Mouse (Mus musculus) lung, postnatal 10 days (tissue): ENCODE data around the gene Zfp414.
"Not testable (repeated sequence)": the region's sequence is repeated elsewhere in the genome, so short reads cannot be mapped to it uniquely, and the experiment has no call there.

ENCODE experiments used
- DNase-seq: peaks from one replicate; pipeline ENCODE4 v3.0.0; 2021

The Zfp414 gene

DNA sequence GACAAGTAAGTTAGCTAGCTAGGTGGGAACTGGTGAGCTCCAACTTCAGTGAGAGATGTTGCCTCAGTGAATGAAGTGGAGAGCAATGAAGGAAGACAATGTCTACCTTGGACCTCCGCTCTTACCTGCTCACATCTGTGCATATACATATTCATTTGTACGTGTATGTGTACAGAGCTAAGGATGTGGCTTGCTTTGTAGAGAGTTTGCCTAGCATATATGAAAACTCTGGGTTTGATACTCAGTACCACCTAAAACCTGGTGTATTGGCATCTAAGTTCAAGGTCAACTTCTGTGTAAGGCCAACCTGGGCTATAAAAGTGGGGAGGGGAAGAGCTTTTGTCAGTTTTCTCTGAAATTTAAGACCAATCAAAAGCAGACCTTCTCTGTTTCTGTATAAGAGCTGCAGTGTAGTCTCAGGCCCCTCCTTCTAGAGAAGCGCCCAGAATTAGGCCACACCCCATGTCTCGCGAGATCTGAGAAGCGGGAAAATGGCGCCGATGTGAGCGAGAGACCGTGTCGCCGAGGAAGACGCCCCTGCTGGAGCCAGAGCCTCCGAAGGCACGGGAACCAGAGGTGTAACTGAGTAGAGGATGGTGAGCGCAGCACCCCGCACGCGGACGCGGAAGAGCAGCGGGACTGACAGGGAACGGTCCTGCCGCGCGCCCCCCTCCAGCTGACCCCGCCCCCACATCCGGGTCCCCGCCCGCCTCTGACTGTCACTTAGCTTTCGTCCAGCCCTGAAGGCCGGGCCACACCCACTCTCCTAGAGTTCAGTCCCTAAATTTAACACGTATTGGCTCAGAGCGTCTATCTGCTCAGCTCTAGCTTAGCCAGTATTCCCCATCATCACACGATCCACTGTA, at the start of gene Zfp414:
Gene Zfp414, plus strand, starts transcription at position 470 of the 866 bp plus-strand sequence.
- peak; percentile 97 for DNase-seq

GRCm38 (mm10) chr17:33584061-33584460, 44.8 kb upstream of the Zfp414 start:
- DNase-seq = no peak

DNA sequence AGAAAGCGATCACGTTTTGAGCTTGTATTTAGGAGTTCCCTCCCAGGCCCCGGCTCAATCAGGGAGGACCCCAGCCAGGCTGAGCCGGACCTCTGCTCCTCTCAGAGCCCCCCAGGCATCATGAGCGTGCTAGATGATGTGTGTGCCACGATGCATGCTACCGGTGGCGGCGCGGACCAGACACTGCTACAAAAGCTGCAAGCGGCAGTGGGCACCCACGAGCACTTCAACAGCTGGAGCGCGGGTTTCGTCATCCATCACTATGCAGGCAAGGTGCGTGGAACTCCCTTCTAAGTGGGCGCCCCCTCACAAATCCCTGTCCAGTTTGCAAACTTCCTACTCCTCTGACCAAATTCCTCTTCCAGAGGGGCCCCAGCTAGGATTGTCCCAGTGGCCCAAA, 42.9 kb upstream of the Zfp414 start:
- no peak for DNase-seq

- DNase-seq = no peak
Observed at GRCm38 (mm10) chr17:33597271-33597670, 31.6 kb upstream of the Zfp414 start.

DNA sequence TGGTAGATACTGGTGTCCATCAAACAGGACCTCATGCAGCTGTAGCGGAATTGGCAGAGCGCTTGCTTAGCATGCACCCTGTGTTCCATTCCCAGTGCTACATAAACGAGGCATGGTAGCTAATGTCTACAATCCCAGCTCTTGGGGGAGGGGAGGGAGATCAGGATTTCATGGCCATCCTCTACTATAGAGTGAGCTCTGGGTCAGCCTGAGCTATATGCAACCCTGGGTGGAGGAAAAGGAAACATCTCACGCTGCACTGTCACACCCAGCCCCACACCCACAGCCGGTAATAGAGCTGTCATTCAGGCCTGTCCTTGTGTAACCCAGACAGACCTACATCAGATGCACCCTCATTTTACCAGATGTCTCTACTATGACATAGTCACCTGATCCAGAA, 30.4 kb upstream of the Zfp414 start:
- DNase-seq = no peak

DNA sequence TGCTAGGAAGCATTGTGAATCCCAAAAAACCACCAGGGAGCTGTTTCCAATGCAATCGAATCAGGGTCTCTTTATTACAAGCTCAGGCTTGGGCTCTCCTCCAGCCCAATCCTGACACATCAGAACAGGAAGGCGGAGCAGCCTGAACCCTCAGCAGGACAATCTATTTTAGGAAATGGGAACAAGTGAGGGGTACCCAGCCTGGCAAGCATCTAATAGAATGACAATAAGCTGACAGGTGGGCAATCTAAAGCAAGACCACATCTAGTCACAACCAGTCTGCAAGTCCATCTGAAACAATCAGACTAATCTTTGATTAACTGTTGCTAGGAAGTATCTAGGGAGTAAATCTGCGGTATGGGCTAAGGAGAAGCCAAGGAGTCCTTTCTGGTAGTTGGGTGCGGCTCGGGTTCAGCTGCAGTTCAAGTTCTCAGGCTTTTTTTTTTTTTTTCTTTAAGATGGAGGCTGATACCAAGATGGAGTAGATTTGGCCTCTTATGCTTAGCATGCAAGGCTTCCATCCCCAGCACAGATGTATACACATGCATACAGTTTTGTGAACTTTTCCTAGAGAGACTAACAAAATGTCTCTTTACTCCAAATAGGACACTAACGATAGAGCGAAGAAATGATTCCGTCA, 28.9 kb upstream of the Zfp414 start:
- DNase-seq = no peak

- DNase-seq = no peak
Observed at GRCm38 (mm10) chr17:33600831-33601230, 28.1 kb upstream of the Zfp414 start.

- DNase-seq = no peak
Observed at GRCm38 (mm10) chr17:33601947-33602346, 26.9 kb upstream of the Zfp414 start.

GRCm38 (mm10) chr17:33607273-33607672, 21.6 kb upstream of the Zfp414 start:
- DNase-seq = no peak

DNA sequence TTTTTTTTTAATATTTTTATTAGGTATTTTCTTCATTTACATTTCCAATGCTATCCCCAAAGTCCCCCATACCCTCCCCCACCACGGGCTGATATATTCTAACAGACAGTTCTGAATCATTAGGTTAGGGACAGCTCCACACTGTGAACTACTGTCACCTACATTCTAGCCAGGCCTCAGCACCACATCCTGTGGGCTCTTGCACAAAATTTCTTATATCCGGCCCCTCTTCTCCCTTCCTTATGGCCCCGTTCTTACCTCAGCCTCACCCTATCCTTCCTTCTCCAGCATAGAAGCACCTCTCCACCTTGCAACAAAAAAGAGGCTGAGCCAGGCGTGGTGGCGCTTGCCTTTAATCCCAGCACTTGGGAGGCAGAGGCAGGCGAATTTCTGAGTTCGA, 18.3 kb upstream of the Zfp414 start:
- DNase-seq = no peak

DNA sequence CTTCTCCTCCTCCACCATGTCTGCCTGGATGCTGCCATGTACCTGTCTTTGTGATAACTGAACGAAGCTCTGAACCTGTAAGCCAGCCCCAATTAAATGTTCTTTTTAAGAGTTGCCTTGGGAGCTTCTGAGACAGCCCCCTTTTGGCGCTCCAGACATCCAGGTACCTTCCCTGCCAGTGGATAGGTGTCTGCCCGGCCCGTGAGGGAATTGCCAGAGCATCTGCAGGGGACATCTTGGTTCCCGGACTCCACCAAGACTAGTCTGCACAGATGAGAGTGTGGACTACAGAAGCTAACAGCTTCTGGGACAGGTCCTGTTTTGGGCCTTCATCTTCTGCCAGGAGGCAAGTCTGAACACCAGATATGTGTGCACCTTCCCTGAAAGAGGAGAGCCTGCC, 15.2 kb upstream of the Zfp414 start:
- DNase-seq = not testable (repeated sequence)

DNA sequence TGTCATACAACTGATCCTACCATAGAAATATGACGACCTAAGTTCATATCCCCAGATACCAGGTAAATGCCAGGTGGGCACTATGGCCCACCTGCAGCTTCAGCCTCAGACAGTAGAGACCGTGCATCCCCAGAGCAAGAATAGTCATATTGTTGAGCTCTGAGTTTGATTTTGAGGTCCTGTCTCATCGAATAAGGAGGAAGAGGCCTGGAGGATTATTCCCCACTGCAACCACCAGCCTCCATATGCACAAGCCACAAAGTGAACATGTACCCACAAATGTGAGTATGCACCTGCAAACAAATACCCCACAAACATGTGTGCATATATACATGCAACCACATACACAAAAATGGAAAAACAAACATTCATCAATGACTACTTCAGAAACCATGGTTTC, 1.6 kb upstream of the Zfp414 start:
- no peak for DNase-seq

GRCm38 (mm10) chr17:33629487-33630125, 716 bp downstream of the Zfp414 start:
- no peak for DNase-seq

DNA sequence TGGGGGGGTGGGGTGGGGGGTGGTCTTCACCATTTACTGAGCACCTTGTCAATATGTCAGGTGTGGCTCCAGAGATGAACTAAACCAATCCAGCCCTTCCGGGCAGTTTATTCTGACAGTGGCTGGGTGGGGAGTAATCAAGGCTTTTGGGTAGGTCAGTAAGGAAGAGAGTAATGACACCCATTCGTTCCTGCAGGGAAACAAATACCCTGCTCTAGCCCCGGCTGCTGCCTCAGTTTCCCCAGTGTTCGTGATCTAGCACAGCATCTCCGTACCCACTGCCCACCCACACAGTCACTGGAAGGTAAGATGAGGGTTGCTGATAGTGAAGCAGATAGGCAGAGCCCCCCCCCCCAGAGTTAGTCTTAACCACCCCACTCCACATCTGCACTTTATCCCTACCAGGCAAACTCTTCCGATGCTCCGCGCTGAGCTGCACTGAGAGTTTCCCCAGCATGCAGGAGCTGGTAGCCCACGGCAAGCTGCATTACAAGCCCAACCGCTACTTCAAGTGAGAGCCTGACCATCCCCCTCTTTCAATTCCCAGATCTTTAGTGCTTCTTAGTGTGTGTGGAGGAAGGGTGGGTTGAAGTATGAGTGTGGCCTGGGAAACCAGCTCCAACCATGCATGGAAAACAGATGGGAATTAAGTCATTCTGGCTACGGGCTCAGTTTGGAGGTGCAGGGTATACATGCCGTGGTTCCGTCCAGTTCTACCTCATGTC, 1.4 kb downstream of the Zfp414 start:
- DNase-seq = no peak

DNA sequence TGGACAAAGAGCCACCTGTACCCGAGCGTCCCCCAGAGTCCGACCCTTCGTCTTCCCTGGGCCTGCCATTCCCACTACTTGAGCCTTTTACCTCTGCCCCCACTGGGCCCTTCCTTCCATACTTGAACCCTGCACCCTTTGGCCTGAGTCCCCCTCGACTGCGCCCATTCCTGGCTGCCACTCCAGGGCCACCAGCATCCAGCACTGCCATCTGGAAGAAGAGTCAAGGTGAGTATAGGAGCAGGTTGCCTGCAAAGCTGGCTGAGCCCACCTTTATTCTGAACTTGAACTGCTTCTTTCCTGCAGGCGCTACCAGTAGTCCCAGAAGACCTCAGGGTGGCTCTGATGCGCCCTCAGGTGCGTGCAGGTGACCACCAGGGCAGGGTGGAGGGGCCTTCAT, 2.3 kb downstream of the Zfp414 start:
- DNase-seq = no peak

DNA sequence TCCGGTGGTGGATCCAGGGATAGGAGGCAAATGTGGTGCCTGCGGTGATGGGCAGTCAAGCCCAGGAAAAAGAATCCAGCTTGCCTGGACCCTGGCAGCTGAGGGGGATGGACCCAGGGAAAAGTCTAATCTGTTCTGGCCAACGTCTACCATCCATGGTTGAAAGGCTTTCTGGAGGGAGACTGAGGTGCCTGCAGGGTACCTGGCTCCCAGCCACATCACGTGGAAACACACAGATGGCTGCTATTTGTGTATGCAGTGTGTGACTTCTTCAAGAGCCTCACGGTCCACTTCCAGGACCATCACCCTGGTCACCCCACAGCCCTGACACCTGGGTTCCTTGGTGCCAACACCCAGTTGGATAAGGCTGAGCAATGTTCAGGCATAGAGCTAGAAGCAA, 2.9 kb downstream of the Zfp414 start:
- DNase-seq = no peak

DNA sequence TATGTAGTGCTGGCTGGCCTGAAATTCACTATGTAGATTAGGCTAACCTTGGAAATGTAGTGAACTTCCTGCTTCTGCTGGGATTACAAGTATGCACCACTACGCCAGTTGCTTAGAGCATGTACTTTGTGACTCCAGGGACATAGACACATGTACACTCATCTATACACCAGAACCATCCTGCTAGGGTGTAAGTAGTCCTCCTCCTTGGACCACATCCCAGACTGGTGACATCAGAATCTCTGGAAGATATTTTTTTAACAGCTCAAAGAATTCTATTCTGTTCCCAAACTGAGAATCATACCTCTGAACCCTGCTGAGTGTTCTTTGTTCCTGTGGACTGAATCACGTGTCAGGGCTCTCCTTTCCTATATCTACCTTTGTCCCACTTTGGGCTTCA, 8.1 kb downstream of the Zfp414 start:
- DNase-seq = peak; percentile 46

DNA sequence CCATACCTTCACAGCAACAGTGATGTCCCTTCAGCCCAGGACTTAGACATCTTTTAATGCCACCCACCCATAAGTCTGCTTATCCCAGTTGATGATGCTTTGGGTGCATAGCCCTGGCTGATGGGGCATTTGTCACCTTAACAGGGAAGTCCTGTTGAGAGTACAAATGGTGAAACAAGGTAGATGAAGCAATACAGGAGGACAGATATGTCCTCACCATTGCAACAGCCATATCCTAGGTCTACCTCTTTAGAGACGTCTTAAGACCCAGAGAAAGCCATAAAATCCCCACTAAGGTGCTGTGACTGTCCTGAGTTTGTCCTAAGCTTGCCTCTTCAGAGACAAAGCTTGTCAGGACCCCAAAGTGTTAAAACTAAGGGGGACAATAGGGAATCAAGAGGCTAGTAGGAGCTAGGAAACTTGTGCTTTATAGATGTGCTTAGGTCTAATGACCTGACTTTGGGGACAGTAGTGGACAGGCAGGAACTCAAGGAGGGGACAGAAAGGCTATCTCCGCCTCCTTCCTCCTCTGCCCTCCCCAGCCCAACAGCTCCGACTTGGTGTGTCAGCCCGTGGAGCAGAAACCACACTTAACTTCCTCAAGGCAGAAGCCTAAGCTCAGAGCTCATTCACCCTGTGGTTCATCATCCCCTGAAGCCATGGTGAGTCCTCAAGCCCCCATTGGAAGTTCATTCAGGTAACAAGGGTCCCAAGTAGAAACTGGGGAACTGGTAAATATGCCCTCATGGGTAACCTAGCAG, 8.8 kb downstream of the Zfp414 start, which contains the start of gene Pram1:
Gene Pram1, plus strand, starts transcription at position 541 of the 761 bp plus-strand sequence.
- DNase-seq = no peak

DNA sequence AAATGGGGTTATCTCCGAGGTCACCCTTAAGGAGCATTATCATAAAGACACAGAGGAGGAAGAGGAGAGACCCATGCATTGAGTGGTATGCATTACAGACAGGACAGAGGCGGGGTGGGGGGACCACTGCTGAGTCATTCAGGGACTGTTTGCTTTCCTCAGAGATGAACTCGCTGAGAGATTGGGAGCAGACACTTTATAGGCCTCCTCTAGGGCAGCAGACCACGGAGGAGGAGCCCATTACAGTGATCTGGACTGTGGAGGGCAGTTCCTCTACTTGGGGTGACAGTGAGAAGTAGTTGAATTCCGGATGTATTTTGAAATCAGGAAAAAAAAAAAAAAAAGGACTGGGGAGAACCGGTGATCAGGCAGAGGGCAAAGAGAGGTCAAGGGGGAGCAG, 10.9 kb downstream of the Zfp414 start:
- no peak for DNase-seq

- DNase-seq = no peak
Observed at GRCm38 (mm10) chr17:33644068-33644467, 15.2 kb downstream of the Zfp414 start.

- DNase-seq = no peak
Observed at GRCm38 (mm10) chr17:33645073-33645472, 16.2 kb downstream of the Zfp414 start.

DNA sequence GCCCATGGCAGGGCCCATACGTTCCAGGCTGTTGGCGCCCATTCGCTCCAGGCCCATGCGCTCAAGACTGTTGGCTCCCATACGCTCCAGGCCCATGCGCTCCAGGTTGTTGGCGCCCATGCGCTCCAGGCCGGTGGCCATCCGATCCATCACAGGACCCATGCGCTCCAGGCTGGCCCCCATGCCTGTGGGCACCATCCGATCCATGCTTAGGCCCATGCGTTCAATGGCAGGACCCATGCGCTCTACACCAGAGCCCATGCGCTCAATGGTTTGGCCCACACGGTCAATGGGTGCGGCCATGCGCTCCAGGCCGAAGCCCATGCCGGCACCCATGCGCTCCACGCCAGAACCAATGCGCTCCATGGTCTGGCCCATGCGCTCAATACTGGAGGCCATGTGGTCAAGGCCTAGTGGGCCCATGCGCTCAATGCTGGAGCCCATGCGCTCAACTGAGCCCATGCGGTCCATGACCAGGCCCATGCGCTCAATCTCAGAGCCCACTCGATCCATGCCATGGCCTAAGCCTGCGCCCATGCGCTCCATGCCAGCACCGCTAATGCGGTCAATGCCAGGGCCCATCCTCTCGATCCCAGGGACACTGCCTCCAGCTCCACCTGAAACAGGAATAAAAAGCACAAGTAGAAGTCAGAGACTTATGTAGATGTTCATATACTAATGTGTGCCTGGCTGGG, 21.0 kb downstream of the Zfp414 start:
- DNase-seq = no peak
